24 mouse cellular contexts compared by ENCODE assay signal in genomic region chr7:122723358-122723876, GRCm38 (mm10). TPM values are rescaled to one million over a fixed set of nuclear protein-coding genes. Genes with fewer than 3 reads are reported as not detected.
DNase-seq lines count a peak whose midpoint lies in the region; ATAC-seq and TF ChIP-seq lines count a peak whose summit lies in the region.
"Had no signal": no experiment of that assay in that cellular context is flagged by ENCODE, and none has a peak within 500 bp of the region (broad histone marks: within the 10 kb centered on the region; RNA-seq: fewer than 3 reads in every experiment).

No protein-coding gene starts in this region.

- ATAC-seq in lung, embryonic 16.5 days (ENCODE audit: low read depth), result peak; percentile 51; the same call in 1 of the 2 replicates
- no peak for ATAC-seq in lung, postnatal 0 days
- ATAC-seq in kidney, embryonic 15.5 days (replicated peaks; ENCODE audit: low FRiP score), result peak; percentile 62; the same call in 1 of the 2 replicates
- peak; percentile 72 for ATAC-seq in neutrophil, adult 5-6 weeks (ENCODE audit: extremely low read depth, insufficient number of reproducible peaks, low FRiP score, poor library complexity, severe bottlenecking)
- ATAC-seq in inflammation-experienced regulatory T-cells, adult 6 months, result no peak
- ATAC-seq: forebrain, embryonic 16.5 days had no signal

- H3K27ac ChIP-seq in lung, embryonic 16.5 days (ENCODE audit: low read length), result peak overlapping the region; percentile 22; the same call in 1 of the 2 replicates
- H3K27ac ChIP-seq in lung, postnatal 0 days (ENCODE audit: low read length), result no peak overlapping the region
- H3K27ac ChIP-seq in kidney, embryonic 15.5 days, result no peak overlapping the region
- no peak overlapping the region for H3K27ac ChIP-seq in thymus, adult 2 months (ENCODE audit: control insufficient read depth, insufficient read depth, low read length)
- H3K27ac ChIP-seq: forebrain, embryonic 10.5 days; heart, embryonic 13.5 days; hindbrain, embryonic 12.5 days; left cerebral cortex, adult 2 months; liver, embryonic 14.5 days had no signal

- H3K36me3 ChIP-seq in lung, embryonic 16.5 days (ENCODE audit: control insufficient read depth, insufficient read depth, low read length), result no peaks in the 10 kb centered on the region
- H3K36me3 ChIP-seq in lung, postnatal 0 days (ENCODE audit: insufficient read depth, low read length), result no peaks in the 10 kb centered on the region
- H3K36me3 ChIP-seq in kidney, embryonic 15.5 days, result no peaks in the 10 kb centered on the region
- H3K36me3 ChIP-seq in thymus, adult 2 months (ENCODE audit: control insufficient read depth, insufficient read depth, low read length), result no peaks in the 10 kb centered on the region
- H3K36me3 ChIP-seq: forebrain, embryonic 10.5 days; heart, embryonic 13.5 days; hindbrain, embryonic 12.5 days had no signal

- TF ChIP-seq EP300 in lung, postnatal 0 days (IDR thresholded peaks at IDR 0.05), result no peak

- no peak overlapping the region for H3K9ac ChIP-seq in lung, embryonic 16.5 days (ENCODE audit: low read length)
- H3K9ac ChIP-seq in lung, postnatal 0 days (replicated peaks; ENCODE audit: low read depth), result no peak overlapping the region
- no peak overlapping the region for H3K9ac ChIP-seq in kidney, embryonic 15.5 days
- H3K9ac ChIP-seq: heart, embryonic 13.5 days; hindbrain, embryonic 12.5 days; liver, embryonic 14.5 days had no signal

- H3K9me3 ChIP-seq in lung, embryonic 16.5 days (ENCODE audit: control insufficient read depth, low read length), result no peaks in the 10 kb centered on the region
- H3K9me3 ChIP-seq in lung, postnatal 0 days (ENCODE audit: low read length), result no peaks in the 10 kb centered on the region
- no peaks in the 10 kb centered on the region for H3K9me3 ChIP-seq in kidney, embryonic 15.5 days (replicated peaks)
- H3K9me3 ChIP-seq: forebrain, embryonic 10.5 days; heart, embryonic 13.5 days; hindbrain, embryonic 12.5 days; megakaryocyte, embryonic 14.5 days had no signal

- no peaks in the 10 kb centered on the region for H3K27me3 ChIP-seq in lung, embryonic 16.5 days (ENCODE audit: control insufficient read depth, insufficient read depth, low read depth, low read length)
- no peaks in the 10 kb centered on the region for H3K27me3 ChIP-seq in lung, postnatal 0 days (replicated peaks; ENCODE audit: insufficient read depth, low read length)
- H3K27me3 ChIP-seq in kidney, embryonic 15.5 days, result no peaks in the 10 kb centered on the region
- H3K27me3 ChIP-seq in thymus, adult 2 months (ENCODE audit: control insufficient read depth, insufficient read depth, low read length), result no peaks in the 10 kb centered on the region
- H3K27me3 ChIP-seq: heart, embryonic 13.5 days; hindbrain, embryonic 12.5 days; megakaryocyte, embryonic 14.5 days had no signal

- TF ChIP-seq POLR2A in thymus, adult 2 months (IDR thresholded peaks at IDR 0.05; ENCODE audit: control insufficient read depth, extremely low read depth, insufficient read depth, low read length, poor library complexity), result no peak

- no peak overlapping the region for H3K4me3 ChIP-seq in lung, embryonic 16.5 days (ENCODE audit: low read length)
- no peak overlapping the region for H3K4me3 ChIP-seq in lung, postnatal 0 days (ENCODE audit: low read depth, low read length)
- H3K4me3 ChIP-seq in kidney, embryonic 15.5 days (replicated peaks), result no peak overlapping the region
- H3K4me3 ChIP-seq in thymus, adult 2 months (ENCODE audit: control insufficient read depth, insufficient read depth, low read length), result no peak overlapping the region
- H3K4me3 ChIP-seq: forebrain, embryonic 10.5 days; heart, embryonic 13.5 days; hindbrain, embryonic 12.5 days; left cerebral cortex, adult 2 months; megakaryocyte, embryonic 14.5 days had no signal

- H3K4me2 ChIP-seq in lung, embryonic 16.5 days (ENCODE audit: low read depth, low read length), result no peak overlapping the region
- H3K4me2 ChIP-seq in lung, postnatal 0 days (replicated peaks; ENCODE audit: low read depth, low read length), result no peak overlapping the region
- no peak overlapping the region for H3K4me2 ChIP-seq in kidney, embryonic 15.5 days
- H3K4me2 ChIP-seq: heart, embryonic 13.5 days; hindbrain, embryonic 12.5 days had no signal

- DNase-seq in lung, postnatal 0 days (ENCODE audit: low spot score), result no peak
- DNase-seq in c-Kit-positive CD71-negative TER-119-negative erythroid progenitor cells, embryonic 14.5 days (ENCODE audit: low read depth), result peak; percentile 1
- DNase-seq in thymus, adult 2 months, result no peak
- DNase-seq: adrenal gland, adult 2 months; cerebellum, adult 18-20 months; cerebellum, postnatal 14 days; gastrocnemius, postnatal 25 days; heart, adult 18-20 months; midbrain, embryonic 14.5 days; thymus, postnatal 14 days had no signal

- no peak for TF ChIP-seq CTCF in lung, postnatal 0 days (IDR thresholded peaks at IDR 0.05)
- TF ChIP-seq CTCF in thymus, adult 2 months (IDR thresholded peaks at IDR 0.05; ENCODE audit: borderline replicate concordance, control insufficient read depth, extremely low read depth, insufficient read depth, low read length, poor library complexity), result no peak

- no peaks in the 10 kb centered on the region for H3K4me1 ChIP-seq in lung, embryonic 16.5 days (replicated peaks; ENCODE audit: control insufficient read depth, insufficient read depth, low read length)
- no peaks in the 10 kb centered on the region for H3K4me1 ChIP-seq in lung, postnatal 0 days (ENCODE audit: insufficient read depth, low read depth, low read length)
- H3K4me1 ChIP-seq in kidney, embryonic 15.5 days, result peaks cover 5% of the 10 kb centered on the region
- no peaks in the 10 kb centered on the region for H3K4me1 ChIP-seq in thymus, adult 2 months (replicated peaks; ENCODE audit: control insufficient read depth, insufficient read depth, low read length)
- H3K4me1 ChIP-seq: forebrain, embryonic 10.5 days; hindbrain, embryonic 12.5 days had no signal

- 32% methylated on average over 5 of the region's 5 CpGs for WGBS in lung, embryonic 16.5 days
- WGBS in lung, postnatal 0 days, result 31% methylated on average over 5 of the region's 5 CpGs
- WGBS in kidney, embryonic 15.5 days, result 47% methylated on average over 5 of the region's 5 CpGs
- WGBS in thymus, adult 2 months, result 38% methylated on average over 5 of the region's 5 CpGs

RNA-seq across cellular contexts. Expression of gene Cacng3, which starts 53.1 kb away (rescaled TPM):
- 0.14 and 0.47 TPM in 2 replicates for polyA plus RNA-seq in lung, embryonic 16.5 days (2015; fragmentation: Nextera tagmentation; extraction: Ambion mirVana)
- not detected in 2 replicates for polyA plus RNA-seq in lung, postnatal 0 days (2015; fragmentation: Nextera tagmentation; extraction: Ambion mirVana)
- polyA plus RNA-seq in kidney, embryonic 15.5 days (2015; fragmentation: Nextera tagmentation; extraction: Ambion mirVana), result 0.58 and 1.5 TPM in 2 replicates
- total RNA-seq in neutrophil, adult 5-6 weeks (2017), result 0.12 TPM in 1 of 2 replicates, not detected in the other
- polyA plus RNA-seq in thymus, adult 2 months (2012; rRNA removed), result 0.05 TPM in 1 of 2 replicates, not detected in the other
- not detected for polyA plus RNA-seq in inflammation-experienced regulatory T-cells, adult 6 months (2017; shearing (Covaris generic))
- total RNA-seq: gastrocnemius, postnatal 25 days; heart, adult 18-20 months; heart, postnatal 25 days; MEL had no signal
- polyA plus RNA-seq: C2C12; liver, embryonic 14.5 days had no signal

Comparison
In these comparisons a context has a peak if more than half of its experiments do, and no peak if none do; other contexts are left out.
1. ATAC-seq: peak in lung, embryonic 16.5 days (single experiment), kidney, embryonic 15.5 days (single experiment) and neutrophil, adult 5-6 weeks (single experiment); none in lung, postnatal 0 days (single experiment) and inflammation-experienced regulatory T-cells, adult 6 months (single experiment).